In the genomic region with DNA sequence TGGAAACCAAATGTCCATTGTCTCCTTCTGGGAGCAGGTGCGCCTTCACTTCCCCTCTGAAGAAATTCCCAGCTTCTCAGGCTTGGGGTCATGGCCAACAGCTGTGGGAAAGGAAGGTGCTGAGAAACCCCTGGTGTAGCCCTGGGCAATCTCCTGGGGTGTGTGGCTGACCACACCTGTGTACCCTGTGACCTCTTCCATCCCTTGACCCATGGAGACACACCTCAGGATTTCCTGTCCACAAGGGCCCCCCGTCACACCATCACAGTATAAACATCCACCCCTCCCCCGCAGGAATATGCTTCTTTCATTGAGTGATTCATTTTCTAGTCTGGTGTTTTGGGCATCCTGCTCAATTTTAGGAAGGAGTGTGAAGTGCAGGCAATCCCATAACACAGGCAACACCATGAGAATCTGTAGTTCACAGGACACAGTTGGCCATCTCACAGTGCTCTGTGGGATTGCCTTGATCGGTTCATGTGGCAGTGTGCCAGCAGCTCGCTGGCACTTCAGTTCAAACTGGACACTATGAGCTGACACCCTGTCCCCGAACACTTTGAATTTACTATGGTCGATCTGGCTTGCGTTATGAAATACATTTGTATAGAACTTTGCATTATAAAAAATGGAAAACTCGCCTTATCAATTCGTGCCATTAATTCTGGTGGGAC, we compare ENCODE assay signal across 8 mouse cellular contexts.
A peak's percentile ranks its signal among the peaks of the same experiment; 100 is the strongest.
DNase-seq lines count a peak whose midpoint lies in the region; ATAC-seq lines count a peak whose summit lies in the region.
"Had no signal": no experiment of that assay in that cellular context is flagged by ENCODE, and none has a peak within 500 bp of the region (broad histone marks: within the 10 kb centered on the region; RNA-seq: fewer than 3 reads in every experiment).

No protein-coding gene starts in this region.

- 0 out of 2 replicates have a peak, but pooled peaks have one; percentile 65 for ATAC-seq in hindbrain, embryonic 14.5 days (ENCODE audit: low FRiP score)
- ATAC-seq in hindbrain, embryonic 11.5 days (ENCODE audit: low FRiP score), result no peak

- no peak for DNase-seq in hindbrain, embryonic 14.5 days (ENCODE audit: low spot score)
- no peak for DNase-seq in hindbrain, embryonic 11.5 days (ENCODE audit: low spot score)
- peak; percentile 49 for DNase-seq in adrenal gland, adult 2 months
- peak; percentile 10 for DNase-seq in embryonic facial prominence, embryonic 10.5 days (ENCODE audit: low spot score)
- peak; percentile 56 for DNase-seq in kidney, adult 9 months
- no peak for DNase-seq in frontal cortex, postnatal 25 days (ENCODE audit: low spot score in 2 of 2)
- DNase-seq in adipocyte (ENCODE audit: low spot score), result no peak

- H3K9me3 ChIP-seq in hindbrain, embryonic 14.5 days (ENCODE audit: control insufficient read depth, low read length), result no peaks in the 10 kb centered on the region
- H3K9me3 ChIP-seq in hindbrain, embryonic 11.5 days (ENCODE audit: control insufficient read depth, low read length), result no peaks in the 10 kb centered on the region
- H3K9me3 ChIP-seq in embryonic facial prominence, embryonic 10.5 days, result no peaks in the 10 kb centered on the region
- H3K9me3 ChIP-seq: G1E had no signal

- WGBS in hindbrain, embryonic 14.5 days, result 87% methylated on average over 10 of the region's 10 CpGs
- WGBS in hindbrain, embryonic 11.5 days, result 86% methylated on average over 10 of the region's 10 CpGs
- 86% methylated on average over 10 of the region's 10 CpGs for WGBS in embryonic facial prominence, embryonic 10.5 days

- H3K27ac ChIP-seq in hindbrain, embryonic 14.5 days, result no peak overlapping the region
- no peak overlapping the region for H3K27ac ChIP-seq in hindbrain, embryonic 11.5 days (ENCODE audit: low read depth, low read length)
- no peak overlapping the region for H3K27ac ChIP-seq in embryonic facial prominence, embryonic 10.5 days (replicated peaks)

- no peaks in the 10 kb centered on the region for H3K4me1 ChIP-seq in hindbrain, embryonic 14.5 days (replicated peaks; ENCODE audit: control insufficient read depth, insufficient read depth, low read length)
- no peaks in the 10 kb centered on the region for H3K4me1 ChIP-seq in hindbrain, embryonic 11.5 days (replicated peaks; ENCODE audit: control insufficient read depth, insufficient read depth, low read length)
- peaks cover 14% of the 10 kb centered on the region; the same call in 1 of the 2 replicates for H3K4me1 ChIP-seq in embryonic facial prominence, embryonic 10.5 days

- no peaks in the 10 kb centered on the region for H3K27me3 ChIP-seq in hindbrain, embryonic 14.5 days (ENCODE audit: control insufficient read depth, insufficient read depth, low read length)
- no peaks in the 10 kb centered on the region for H3K27me3 ChIP-seq in hindbrain, embryonic 11.5 days (ENCODE audit: control insufficient read depth, insufficient read depth, low read length)
- no peaks in the 10 kb centered on the region for H3K27me3 ChIP-seq in embryonic facial prominence, embryonic 10.5 days (replicated peaks; ENCODE audit: low read depth, poor library complexity, severe bottlenecking)

- no peaks in the 10 kb centered on the region for H3K36me3 ChIP-seq in hindbrain, embryonic 14.5 days (replicated peaks; ENCODE audit: control insufficient read depth, insufficient read depth)
- H3K36me3 ChIP-seq in hindbrain, embryonic 11.5 days (ENCODE audit: control insufficient read depth, insufficient read depth, low read length), result no peaks in the 10 kb centered on the region
- no peaks in the 10 kb centered on the region for H3K36me3 ChIP-seq in embryonic facial prominence, embryonic 10.5 days (replicated peaks)
- H3K36me3 ChIP-seq: G1E had no signal

- no peak overlapping the region for H3K9ac ChIP-seq in hindbrain, embryonic 14.5 days
- no peak overlapping the region for H3K9ac ChIP-seq in hindbrain, embryonic 11.5 days (ENCODE audit: low read depth, low read length)

- no peak overlapping the region for H3K4me3 ChIP-seq in hindbrain, embryonic 14.5 days (replicated peaks; ENCODE audit: low read length)
- H3K4me3 ChIP-seq in hindbrain, embryonic 11.5 days (ENCODE audit: low read depth, low read length), result no peak overlapping the region
- H3K4me3 ChIP-seq in embryonic facial prominence, embryonic 10.5 days, result no peak overlapping the region

- no peak overlapping the region for H3K4me2 ChIP-seq in hindbrain, embryonic 14.5 days (replicated peaks)
- H3K4me2 ChIP-seq in hindbrain, embryonic 11.5 days (replicated peaks; ENCODE audit: low read depth, low read length), result no peak overlapping the region

Comparison
In these comparisons a context has a peak if more than half of its experiments do, and no peak if none do; other contexts are left out.
1. DNase-seq: peak in adrenal gland, adult 2 months (single experiment), embryonic facial prominence, embryonic 10.5 days (single experiment) and kidney, adult 9 months (single experiment); none in hindbrain, embryonic 14.5 days (single experiment), hindbrain, embryonic 11.5 days (single experiment), frontal cortex, postnatal 25 days (0 of 2) and adipocyte (single experiment).